Mouse (Mus musculus) left cerebral cortex, adult 9 months (tissue): ENCODE data around the gene Lhfpl2.

ENCODE experiments used
- DNase-seq, 2 experiments: peaks; one replicate each; pipeline ENCODE4 v3.0.0; 2022; ENCODE audit warnings: low spot score in 2 of 2

Gene Lhfpl2

GRCm38 (mm10) chr13:94212716-94213115 lies 155.1 kb downstream of the Lhfpl2 start:
- DNase-seq = no peak

- peak in 1 of 2 experiments; percentile 17 for DNase-seq
Measured at GRCm38 (mm10) chr13:94223609-94224008, 166.0 kb downstream of the Lhfpl2 start.

- no peak for DNase-seq
Measured at GRCm38 (mm10) chr13:94224717-94225705, 167.4 kb downstream of the Lhfpl2 start.

- DNase-seq = no peak
Measured at GRCm38 (mm10) chr13:94231871-94232270, 174.3 kb downstream of the Lhfpl2 start.

GRCm38 (mm10) chr13:94239488-94239887 lies 181.9 kb downstream of the Lhfpl2 start:
- no peak for DNase-seq

GRCm38 (mm10) chr13:94240111-94240510 lies 182.5 kb downstream of the Lhfpl2 start:
- no peak for DNase-seq

- no peak for DNase-seq
Measured at GRCm38 (mm10) chr13:94240873-94241272, 183.3 kb downstream of the Lhfpl2 start.

- no peak for DNase-seq
Measured at GRCm38 (mm10) chr13:94241892-94242524, 184.4 kb downstream of the Lhfpl2 start.

GRCm38 (mm10) chr13:94242897-94243296 lies 185.3 kb downstream of the Lhfpl2 start:
- DNase-seq = no peak
